Mouse (Mus musculus) cerebellum, postnatal 14 days (tissue): ENCODE results near the gene Scamp3.
"Not testable (repeated sequence)": the region's sequence is repeated elsewhere in the genome, so short reads cannot be mapped to it uniquely, and the experiment has no call there.

Experiments used
- DNase-seq, 2 experiments: peaks; one replicate each; pipeline ENCODE4 v3.0.0; 2021; ENCODE audit warnings: mixed read lengths in 2 of 2

The Scamp3 gene

DNA sequence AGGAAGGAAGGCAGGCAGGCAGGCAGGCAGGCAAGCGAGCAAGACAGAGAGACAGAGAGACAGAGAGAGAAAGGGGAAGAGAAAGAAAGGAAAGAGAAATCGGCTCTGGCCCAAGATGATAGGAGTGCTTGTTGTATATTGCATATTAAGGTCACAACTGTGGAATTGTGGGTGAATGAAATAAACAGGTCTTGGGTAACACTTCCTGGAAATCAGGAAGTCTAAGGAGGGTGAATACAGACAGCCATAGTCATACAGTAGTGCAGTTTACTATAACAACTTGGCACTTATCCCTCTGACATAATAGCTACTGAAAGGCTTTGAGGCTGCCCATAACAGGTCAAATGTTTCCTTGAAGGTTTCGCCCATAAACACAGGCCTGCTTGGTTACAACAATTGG, 22.6 kb downstream of the Scamp3 start:
- no peak for DNase-seq

GRCm38 (mm10) chr3:89202253-89203141, 25.2 kb downstream of the Scamp3 start, which contains the start of gene Gba:
Gene Gba, plus strand, starts transcription at chr3:89202928.
- DNase-seq: peak; percentile 93

GRCm38 (mm10) chr3:89203142-89203514, 25.9 kb downstream of the Scamp3 start:
- DNase-seq: no peak

DNA sequence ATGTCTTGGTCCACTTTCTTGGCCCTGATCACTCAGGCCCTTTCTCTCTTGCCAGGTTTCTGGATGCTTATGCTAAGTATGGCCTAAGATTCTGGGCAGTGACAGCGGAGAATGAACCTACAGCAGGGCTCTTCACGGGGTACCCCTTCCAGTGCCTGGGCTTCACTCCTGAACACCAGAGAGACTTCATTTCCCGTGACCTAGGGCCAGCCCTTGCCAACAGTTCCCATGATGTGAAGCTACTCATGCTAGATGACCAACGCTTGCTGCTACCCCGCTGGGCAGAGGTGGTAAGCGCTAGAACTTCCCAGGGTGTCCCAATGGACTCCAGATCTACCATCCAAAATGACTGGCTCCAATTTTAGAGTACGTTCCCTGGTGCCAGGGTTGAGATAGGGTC, 28.8 kb downstream of the Scamp3 start:
- no peak for DNase-seq

GRCm38 (mm10) chr3:89206695-89207094, 29.4 kb downstream of the Scamp3 start:
- DNase-seq: no peak

- DNase-seq: no peak
These were observed 30.9 kb downstream of the Scamp3 start for GRCm38 (mm10) chr3:89208075-89208657.

- no peak for DNase-seq
These were observed 31.5 kb downstream of the Scamp3 start for GRCm38 (mm10) chr3:89208736-89209135.

DNA sequence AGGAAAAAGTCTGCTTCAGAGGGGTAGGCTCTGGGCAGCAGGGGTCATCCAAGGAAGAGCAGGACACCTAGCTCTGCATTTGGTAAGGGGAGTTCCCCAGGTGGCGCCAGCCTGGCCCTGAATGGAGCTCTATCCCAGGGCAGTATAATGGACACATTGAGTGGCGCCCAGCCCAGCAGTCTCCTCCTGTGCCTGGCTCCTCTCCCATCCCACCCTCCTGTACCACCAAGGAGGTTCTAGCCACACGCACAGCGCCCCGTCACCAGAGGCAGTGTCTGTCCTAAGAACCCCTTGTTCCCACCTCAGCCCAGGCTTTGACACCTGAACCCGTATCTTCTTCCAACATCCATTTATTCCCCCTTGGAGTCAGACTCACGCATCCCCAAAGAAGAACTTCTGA, 32.5 kb downstream of the Scamp3 start:
- DNase-seq: no peak

GRCm38 (mm10) chr3:89210162-89210561, 32.9 kb downstream of the Scamp3 start:
- no peak for DNase-seq

DNA sequence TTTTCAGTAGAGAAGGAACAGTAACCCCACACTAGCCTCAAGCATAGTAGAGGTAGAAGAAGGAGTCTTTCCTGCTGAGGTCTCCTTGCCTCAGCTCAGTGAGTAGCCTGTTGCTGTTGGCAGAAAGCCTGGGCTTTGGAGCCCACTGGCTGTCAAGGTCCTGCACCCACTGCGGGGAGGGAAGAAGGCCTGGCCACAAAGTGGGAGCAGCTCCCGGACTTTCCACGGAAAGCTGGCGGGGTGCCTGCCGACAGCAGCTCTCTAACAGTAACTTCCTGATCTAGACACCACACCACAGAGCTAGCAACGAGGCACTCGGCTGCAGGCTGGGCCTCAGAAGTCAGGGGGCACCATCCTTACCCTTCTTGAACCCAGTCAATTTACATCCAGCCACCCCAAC, 33.5 kb downstream of the Scamp3 start:
- no peak for DNase-seq

GRCm38 (mm10) chr3:89213803-89214530, 36.7 kb downstream of the Scamp3 start:
- DNase-seq: peak; percentile 91 to 92

DNA sequence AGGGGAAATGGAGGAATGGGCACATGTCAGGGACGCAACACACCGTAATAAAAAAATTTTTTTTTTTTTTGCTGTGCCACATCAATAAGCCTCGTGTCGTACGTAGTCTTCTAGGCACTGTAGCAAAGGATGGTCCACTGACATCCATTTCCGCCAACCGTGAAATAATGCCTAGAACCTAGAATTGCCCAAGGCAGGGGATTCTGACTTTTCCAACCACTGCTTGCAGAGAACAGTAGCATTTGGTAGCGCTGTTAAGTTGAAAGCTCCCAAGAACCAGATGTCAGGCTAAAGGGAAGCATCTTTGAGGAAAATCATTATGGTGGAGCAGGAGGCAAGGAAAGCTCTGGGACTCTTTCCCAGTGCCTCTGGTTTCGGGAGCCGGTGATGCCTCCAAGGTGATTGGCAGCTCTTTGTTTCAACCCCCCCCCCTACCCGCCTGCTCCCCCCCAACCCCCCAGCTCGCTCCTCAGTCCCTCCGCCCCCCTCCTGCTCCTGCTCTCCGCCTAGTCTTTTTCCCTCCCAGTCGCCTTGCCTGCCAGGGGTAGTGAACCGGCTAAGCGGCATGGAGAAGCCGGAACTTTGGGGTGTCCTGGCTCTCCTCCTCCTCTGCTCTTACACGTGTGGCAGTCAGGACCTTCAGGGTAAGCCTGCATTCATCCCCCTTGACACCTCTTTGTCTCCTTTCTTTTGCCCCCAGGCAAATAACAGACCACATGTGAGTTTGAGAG, 37.6 kb downstream of the Scamp3 start, which contains the start of gene Thbs3:
Thbs3 (plus strand) TSS at position 500 of the 731 bp plus-strand sequence.
- DNase-seq: no peak

DNA sequence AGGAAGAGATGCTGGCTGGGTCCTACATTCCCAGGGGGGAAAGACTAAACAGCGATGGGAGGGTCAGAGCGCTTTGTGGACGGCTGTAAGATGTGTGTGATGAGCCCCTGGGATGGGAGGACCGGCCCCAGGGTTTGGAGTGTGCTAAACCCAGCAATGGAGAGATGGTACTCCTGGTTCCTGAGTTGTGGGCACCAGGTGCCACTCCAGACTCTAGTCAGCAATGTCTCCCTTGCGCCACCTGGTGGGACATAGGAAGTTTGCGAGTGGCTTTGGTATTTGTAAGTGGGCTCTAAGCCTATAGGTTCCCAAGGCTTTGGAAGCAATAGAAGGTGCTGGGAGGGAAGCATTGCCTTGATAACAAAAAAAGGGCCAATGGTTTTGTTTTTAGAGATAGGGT, 38.6 kb downstream of the Scamp3 start:
- DNase-seq: peak; percentile 92 to 94

DNA sequence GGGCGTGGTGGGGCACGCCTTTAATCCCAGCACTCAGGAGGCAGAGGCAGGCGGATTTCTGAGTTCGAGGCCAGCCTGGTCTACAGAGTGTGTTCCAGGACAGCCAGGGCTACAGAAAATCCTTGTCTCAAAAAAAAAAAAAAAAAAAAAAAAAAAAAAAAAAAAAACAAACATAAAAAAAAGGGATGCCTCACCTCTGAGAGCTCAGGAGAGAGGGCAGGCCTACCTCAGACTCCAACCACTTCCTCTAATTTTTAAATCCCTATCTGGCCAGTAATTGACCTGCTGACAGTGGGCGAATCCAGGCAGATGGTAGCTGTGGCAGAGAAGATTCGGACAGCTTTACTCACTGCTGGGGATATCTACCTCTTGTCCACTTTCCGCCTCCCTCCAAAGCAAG, 39.1 kb downstream of the Scamp3 start:
- not testable (repeated sequence) for DNase-seq

GRCm38 (mm10) chr3:89218271-89218670, 41.0 kb downstream of the Scamp3 start:
- DNase-seq: no peak

DNA sequence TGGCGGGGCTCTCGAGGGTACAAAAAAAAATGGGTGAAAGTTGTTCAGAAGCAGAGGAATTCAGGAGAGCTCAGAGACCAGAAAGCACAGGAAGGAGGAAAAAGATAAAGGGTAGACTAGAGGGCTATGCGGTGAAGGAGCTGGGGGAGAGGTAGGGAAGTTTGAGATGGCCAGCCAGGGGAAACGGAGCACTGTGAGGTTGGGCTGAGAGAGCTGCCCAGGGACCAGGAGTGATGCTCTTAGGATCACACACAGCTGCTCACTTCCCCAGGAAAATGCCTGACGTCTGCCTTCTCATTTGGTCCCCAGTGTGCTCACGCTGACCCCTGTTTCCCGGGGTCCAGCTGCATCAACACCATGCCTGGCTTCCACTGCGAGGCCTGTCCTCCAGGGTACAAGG, 42.3 kb downstream of the Scamp3 start:
- DNase-seq: no peak

- DNase-seq: no peak
These were observed 43.9 kb downstream of the Scamp3 start for GRCm38 (mm10) chr3:89221167-89221566.

DNA sequence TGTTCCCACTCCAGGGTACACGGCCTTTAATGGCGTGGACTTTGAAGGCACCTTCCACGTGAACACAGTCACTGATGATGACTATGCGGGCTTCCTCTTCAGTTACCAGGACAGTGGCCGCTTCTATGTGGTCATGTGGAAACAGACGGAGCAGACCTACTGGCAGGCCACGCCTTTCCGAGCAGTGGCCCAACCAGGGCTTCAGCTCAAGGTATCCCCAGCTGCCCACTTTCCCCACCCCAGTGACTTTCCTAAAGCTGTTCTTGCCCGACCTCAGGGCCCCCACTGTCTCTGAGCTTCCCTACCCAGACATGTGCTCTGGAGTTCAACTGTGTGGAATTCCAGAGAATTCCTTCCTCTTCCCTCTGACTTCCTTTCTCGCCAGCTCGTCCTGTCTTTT, 47.5 kb downstream of the Scamp3 start:
- DNase-seq: no peak

DNA sequence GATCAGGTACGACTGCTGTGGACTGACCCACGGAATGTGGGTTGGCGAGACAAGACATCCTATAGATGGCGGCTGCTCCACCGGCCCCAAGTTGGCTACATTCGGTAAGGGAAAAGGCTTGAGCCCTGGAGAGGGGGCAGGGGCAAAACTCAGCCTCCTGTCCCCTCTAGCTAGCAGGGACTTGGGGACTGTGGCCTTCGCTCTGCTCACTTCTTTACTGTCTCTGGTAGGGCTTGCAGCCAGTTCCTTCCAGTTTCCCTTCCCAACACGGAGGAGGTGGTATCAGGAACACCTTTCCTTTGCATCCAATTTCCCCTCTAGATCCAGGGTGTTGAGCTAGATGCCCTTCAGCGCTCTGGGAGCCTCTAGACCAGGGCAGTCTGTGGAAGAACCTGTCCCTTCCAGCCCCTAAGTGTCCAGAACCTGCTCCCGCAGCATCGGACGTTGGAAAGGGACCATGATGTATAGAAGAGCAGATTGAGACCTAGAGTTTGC, 48.1 kb downstream of the Scamp3 start:
- DNase-seq: no peak

- no peak for DNase-seq
These were observed 48.6 kb downstream of the Scamp3 start for GRCm38 (mm10) chr3:89225918-89226317.

GRCm38 (mm10) chr3:89226361-89226760, 49.1 kb downstream of the Scamp3 start:
- DNase-seq: no peak

DNA sequence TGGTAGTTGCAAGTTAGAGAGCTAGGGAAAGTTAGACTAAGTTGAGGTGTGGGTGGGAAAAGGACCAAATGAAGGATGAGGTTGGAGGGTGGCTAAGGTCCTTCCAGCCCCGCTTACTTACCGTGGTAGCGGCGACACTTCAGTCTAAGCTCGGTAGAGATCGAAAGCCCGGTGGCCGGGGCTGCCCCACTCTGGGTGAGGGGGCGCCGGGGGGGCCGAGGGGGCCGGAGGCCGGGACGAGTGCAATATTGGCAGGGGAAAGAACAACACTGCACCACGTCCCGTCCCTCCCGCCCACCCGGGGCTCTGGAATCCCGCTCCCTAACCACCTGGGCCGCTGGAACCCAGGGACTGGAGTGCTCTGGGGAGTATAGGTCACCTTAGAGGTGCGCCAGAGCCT, 49.6 kb downstream of the Scamp3 start, which contains the start of gene Mtx1:
Mtx1 (minus strand) TSS at position 189 of the 400 bp plus-strand sequence.
- DNase-seq: no peak
